Mouse (Mus musculus): ENCODE results near the gene Tmem100. TPM values are rescaled to one million over a fixed set of nuclear protein-coding genes. Genes with fewer than 3 reads are reported as not detected.
A peak's percentile ranks its signal among the peaks of the same experiment; 100 is the strongest.

Gene Tmem100
- polyA plus RNA-seq, 1 experiment from 2014 or later = 31.1 TPM

DNA sequence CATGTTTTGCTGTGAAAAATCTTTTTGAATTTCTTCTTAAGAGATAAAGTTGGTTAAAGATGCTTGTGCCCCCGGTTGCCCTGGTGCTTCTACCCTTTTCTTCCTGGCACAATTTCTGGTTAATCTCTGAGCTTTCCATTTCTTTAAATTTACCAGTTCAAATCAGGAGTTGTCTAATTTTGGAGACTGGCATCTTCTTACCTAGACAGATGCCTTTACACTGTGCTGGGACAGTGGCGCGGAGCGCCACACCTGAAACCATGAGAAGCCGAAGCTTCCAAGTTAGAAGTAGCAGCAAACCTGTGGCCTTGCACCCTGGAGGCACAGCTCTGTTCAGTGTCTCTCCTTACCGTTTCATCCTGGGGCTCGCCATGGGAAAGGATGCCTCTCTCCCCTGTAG is 928 bp downstream of the Tmem100 start:
- Histone ChIP-seq H3K27me3 (ENCODE audit: control insufficient read depth, insufficient read depth, low read length) (0 out of 2 replicates have a peak, but pooled peaks cover 3% of the 10 kb centered on the region), H3K36me3 (ENCODE audit: control insufficient read depth, insufficient read depth, low read length) (no peaks in the 10 kb centered on the region), H3K27ac (replicated peaks) (peak overlapping the region; percentile 61), H3K9me3 (ENCODE audit: control insufficient read depth, low read length) (no peaks in the 10 kb centered on the region), H3K4me3 (ENCODE audit: low read depth, low read length) (peak overlapping the region; percentile 40), H3K9ac (ENCODE audit: low read length) (peak overlapping the region; percentile 49), H3K4me1 (replicated peaks; ENCODE audit: control insufficient read depth, insufficient read depth) (peaks cover 5% of the 10 kb centered on the region; the same call in 1 of the 2 replicates), H3K4me2 (replicated peaks; ENCODE audit: low read depth) (peak overlapping the region; percentile 48)
- no peak for DNase-seq (ENCODE audit: low spot score)
- no peak for ATAC-seq (ENCODE audit: low FRiP score, low TSS enrichment)
- 39% methylated on average over 7 of the region's 7 CpGs for WGBS
- no peak for TF ChIP-seq EP300 (optimal IDR thresholded peaks at IDR 0.05)
- TF ChIP-seq CTCF (IDR thresholded peaks at IDR 0.05; ENCODE audit: low read depth) = no peak

DNA sequence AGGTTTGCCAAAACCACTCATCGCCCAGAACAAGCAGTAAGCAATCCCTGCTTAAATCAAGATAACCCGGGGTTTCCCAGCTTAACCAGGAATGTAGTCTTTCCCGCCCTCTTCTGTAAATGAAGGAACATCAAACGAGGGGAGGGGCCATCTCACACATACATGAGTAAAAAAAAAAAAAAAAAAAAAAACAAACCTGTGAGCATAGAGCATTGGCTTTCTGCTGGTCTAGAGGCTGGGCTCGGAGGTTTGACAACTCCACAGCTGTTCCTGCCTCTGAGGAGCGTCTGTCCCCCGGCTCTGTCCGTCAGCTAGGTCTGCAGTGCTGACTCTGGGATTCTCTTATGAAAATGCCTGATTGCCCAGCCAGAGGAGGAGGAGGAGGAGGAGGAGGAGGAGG is 2.7 kb downstream of the Tmem100 start:
- no peaks in the 10 kb centered on the region for H3K9me3 ChIP-seq (ENCODE audit: control insufficient read depth, low read length)
- 0 out of 2 replicates have a peak, but pooled peaks cover 3% of the 10 kb centered on the region for H3K27me3 ChIP-seq (ENCODE audit: control insufficient read depth, insufficient read depth, low read length)
- H3K4me3 ChIP-seq (ENCODE audit: low read depth, low read length) = peak overlapping the region; percentile 40
- whole genome bisulfite sequencing = 15% methylated on average over 8 of the region's 8 CpGs
- H3K27ac ChIP-seq (replicated peaks) = 0 out of 2 replicates have a peak overlapping the region, but pooled peaks have one; percentile 30
- peak overlapping the region; percentile 45 for H3K9ac ChIP-seq (ENCODE audit: low read length)
- peaks cover 5% of the 10 kb centered on the region; the same call in 1 of the 2 replicates for H3K4me1 ChIP-seq (replicated peaks; ENCODE audit: control insufficient read depth, insufficient read depth)
- no peaks in the 10 kb centered on the region for H3K36me3 ChIP-seq (ENCODE audit: control insufficient read depth, insufficient read depth, low read length)
- peak overlapping the region; percentile 48 for H3K4me2 ChIP-seq (replicated peaks; ENCODE audit: low read depth)
- ATAC-seq (ENCODE audit: low FRiP score, low TSS enrichment) (no peak), DNase-seq (ENCODE audit: low spot score) (no peak)
- no peak for TF ChIP-seq CTCF (IDR thresholded peaks at IDR 0.05; ENCODE audit: low read depth)
- no peak for TF ChIP-seq EP300 (optimal IDR thresholded peaks at IDR 0.05)

DNA sequence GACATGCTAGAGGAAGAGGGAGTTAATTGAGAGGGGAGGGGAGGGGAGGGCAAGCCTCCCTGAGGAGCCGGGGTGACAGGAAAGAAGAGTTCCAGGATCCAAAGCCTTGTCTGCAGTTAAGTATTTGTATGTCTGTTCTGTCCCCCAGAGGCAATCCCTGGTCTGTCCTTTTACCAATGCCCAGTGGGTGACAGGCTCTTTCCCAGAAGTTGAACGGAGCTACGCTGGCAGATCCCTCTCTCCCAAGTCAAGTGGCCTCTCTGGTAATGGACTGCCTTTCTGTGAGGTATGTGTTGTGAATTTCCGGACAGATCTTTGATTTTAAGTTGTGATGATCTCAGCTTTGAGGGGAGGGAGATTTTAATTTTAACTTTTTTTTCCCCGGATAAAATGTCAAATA is 3.3 kb downstream of the Tmem100 start:
- H3K27ac ChIP-seq (replicated peaks) = peak overlapping the region; percentile 40; the same call in 1 of the 2 replicates
- H3K4me1 ChIP-seq (replicated peaks; ENCODE audit: control insufficient read depth, insufficient read depth) = peaks cover 5% of the 10 kb centered on the region; the same call in 1 of the 2 replicates
- H3K9me3 ChIP-seq (ENCODE audit: control insufficient read depth, low read length) = no peaks in the 10 kb centered on the region
- DNase-seq (ENCODE audit: low spot score) (no peak), ATAC-seq (ENCODE audit: low FRiP score, low TSS enrichment) (no peak)
- H3K4me3 ChIP-seq (ENCODE audit: low read depth, low read length) = peak overlapping the region; percentile 40
- 0 out of 2 replicates have a peak, but pooled peaks cover 3% of the 10 kb centered on the region for H3K27me3 ChIP-seq (ENCODE audit: control insufficient read depth, insufficient read depth, low read length)
- TF ChIP-seq EP300 (optimal IDR thresholded peaks at IDR 0.05) (no peak), CTCF (IDR thresholded peaks at IDR 0.05; ENCODE audit: low read depth) (no peak)
- peak overlapping the region; percentile 45 for H3K9ac ChIP-seq (ENCODE audit: low read length)
- H3K36me3 ChIP-seq (ENCODE audit: control insufficient read depth, insufficient read depth, low read length) = no peaks in the 10 kb centered on the region
- WGBS = 47% methylated on average over 5 of the region's 5 CpGs
- H3K4me2 ChIP-seq (replicated peaks; ENCODE audit: low read depth) = peak overlapping the region; percentile 48

DNA sequence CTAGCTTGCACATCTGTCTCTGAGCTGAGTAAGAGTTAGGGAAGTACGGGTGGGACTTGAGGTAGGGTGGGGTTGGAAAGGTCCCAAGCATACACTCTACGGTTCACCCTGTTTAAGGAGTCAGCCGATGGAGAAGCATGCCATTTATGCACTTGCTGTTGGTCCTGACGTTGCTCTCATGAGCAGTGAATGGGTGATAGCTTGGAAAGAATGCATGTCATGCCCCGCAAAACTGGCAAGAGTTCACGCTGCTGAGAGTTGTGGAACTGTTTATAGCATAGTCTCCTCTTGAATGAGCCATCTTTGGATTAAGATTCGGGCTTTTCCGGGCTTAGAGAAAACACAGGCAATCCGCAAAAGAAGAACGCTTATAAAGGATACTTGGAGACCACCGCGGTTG is 4.5 kb downstream of the Tmem100 start:
- Histone ChIP-seq H3K27me3 (ENCODE audit: control insufficient read depth, insufficient read depth, low read length) (0 out of 2 replicates have a peak, but pooled peaks cover 3% of the 10 kb centered on the region), H3K9ac (ENCODE audit: low read length) (no peak overlapping the region), H3K4me2 (replicated peaks; ENCODE audit: low read depth) (0 out of 2 replicates have a peak overlapping the region, but pooled peaks have one; percentile 19), H3K4me3 (ENCODE audit: low read depth, low read length) (no peak overlapping the region), H3K4me1 (replicated peaks; ENCODE audit: control insufficient read depth, insufficient read depth) (peaks cover 4% of the 10 kb centered on the region; the same call in 1 of the 2 replicates), H3K36me3 (ENCODE audit: control insufficient read depth, insufficient read depth, low read length) (no peaks in the 10 kb centered on the region), H3K9me3 (ENCODE audit: control insufficient read depth, low read length) (no peaks in the 10 kb centered on the region), H3K27ac (replicated peaks) (no peak overlapping the region)
- ATAC-seq (ENCODE audit: low FRiP score, low TSS enrichment) = no peak
- TF ChIP-seq EP300 (optimal IDR thresholded peaks at IDR 0.05) (no peak), CTCF (IDR thresholded peaks at IDR 0.05; ENCODE audit: low read depth) (no peak)
- 60% methylated on average over 12 of the region's 12 CpGs for WGBS
- DNase-seq (ENCODE audit: low spot score) = no peak

DNA sequence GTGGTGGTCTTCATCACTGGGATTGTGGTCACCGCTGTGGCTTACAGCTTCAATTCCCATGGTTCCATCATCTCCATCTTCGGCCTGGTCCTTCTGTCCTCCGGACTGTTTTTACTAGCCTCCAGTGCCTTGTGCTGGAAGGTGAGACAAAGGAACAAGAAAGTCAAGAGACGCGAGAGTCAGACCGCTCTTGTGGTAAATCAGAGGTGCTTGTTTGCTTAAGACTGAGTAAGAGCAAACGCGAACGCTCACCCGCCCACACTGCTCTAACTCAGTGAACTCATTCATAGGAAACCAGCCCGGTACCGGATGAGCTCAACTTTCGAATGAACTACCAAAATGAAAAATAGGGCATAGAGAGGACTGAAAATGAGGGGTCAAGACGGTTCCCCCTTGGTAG is 5.4 kb downstream of the Tmem100 start:
- DNase-seq (ENCODE audit: low spot score) (peak; percentile 63), ATAC-seq (ENCODE audit: low FRiP score, low TSS enrichment) (peak; percentile 85)
- H3K4me1 ChIP-seq (replicated peaks; ENCODE audit: control insufficient read depth, insufficient read depth) = no peaks in the 10 kb centered on the region; the same call in 1 of the 2 replicates
- no peak for TF ChIP-seq EP300 (optimal IDR thresholded peaks at IDR 0.05)
- TF ChIP-seq CTCF (IDR thresholded peaks at IDR 0.05; ENCODE audit: low read depth) = no peak
- no peaks in the 10 kb centered on the region for H3K9me3 ChIP-seq (ENCODE audit: control insufficient read depth, low read length)
- H3K4me3 ChIP-seq (ENCODE audit: low read depth, low read length) = no peak overlapping the region
- H3K27ac ChIP-seq (replicated peaks) = no peak overlapping the region
- 0 out of 2 replicates have a peak, but pooled peaks cover 3% of the 10 kb centered on the region for H3K27me3 ChIP-seq (ENCODE audit: control insufficient read depth, insufficient read depth, low read length)
- H3K9ac ChIP-seq (ENCODE audit: low read length) = no peak overlapping the region
- H3K36me3 ChIP-seq (ENCODE audit: control insufficient read depth, insufficient read depth, low read length) = no peaks in the 10 kb centered on the region
- H3K4me2 ChIP-seq (replicated peaks; ENCODE audit: low read depth) = no peak overlapping the region
- WGBS = 66% methylated on average over 14 of the region's 14 CpGs

DNA sequence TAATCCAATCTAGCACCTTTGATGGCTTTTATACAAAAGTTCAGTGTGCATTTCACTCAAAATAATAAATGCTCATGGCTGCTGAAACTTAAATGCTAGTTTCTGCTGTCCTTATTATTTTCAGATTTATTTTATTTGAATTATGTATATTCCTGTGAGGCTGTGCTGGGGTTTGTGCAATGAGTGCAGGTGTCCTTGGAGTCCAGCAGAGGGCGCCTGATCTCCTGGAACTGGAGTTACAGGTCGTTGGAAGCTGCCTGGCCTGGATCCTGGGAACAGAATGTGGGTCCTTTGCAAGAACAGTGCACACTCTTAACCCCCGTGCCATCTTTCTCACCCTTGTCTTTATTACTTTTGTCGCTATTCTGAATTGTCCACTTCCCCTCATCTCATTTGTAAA is 6.3 kb downstream of the Tmem100 start:
- no peak for TF ChIP-seq EP300 (optimal IDR thresholded peaks at IDR 0.05)
- TF ChIP-seq CTCF (IDR thresholded peaks at IDR 0.05; ENCODE audit: low read depth) = peak; percentile 48; the same call in 1 of the 2 replicates
- Histone ChIP-seq H3K36me3 (ENCODE audit: control insufficient read depth, insufficient read depth, low read length) (no peaks in the 10 kb centered on the region), H3K27me3 (ENCODE audit: control insufficient read depth, insufficient read depth, low read length) (0 out of 2 replicates have a peak, but pooled peaks cover 3% of the 10 kb centered on the region), H3K4me3 (ENCODE audit: low read depth, low read length) (no peak overlapping the region), H3K9ac (ENCODE audit: low read length) (no peak overlapping the region), H3K9me3 (ENCODE audit: control insufficient read depth, low read length) (no peaks in the 10 kb centered on the region), H3K4me1 (replicated peaks; ENCODE audit: control insufficient read depth, insufficient read depth) (no peaks in the 10 kb centered on the region; the same call in 1 of the 2 replicates), H3K4me2 (replicated peaks; ENCODE audit: low read depth) (no peak overlapping the region), H3K27ac (replicated peaks) (no peak overlapping the region)
- no peak for DNase-seq (ENCODE audit: low spot score)
- no peak for ATAC-seq (ENCODE audit: low FRiP score, low TSS enrichment)
- WGBS = 86% methylated on average over 4 of the region's 4 CpGs
